Mouse (Mus musculus) adrenal gland, postnatal 14 days (tissue): Measurements from ENCODE around the gene Ift43. TPM values are rescaled to one million over a fixed set of nuclear protein-coding genes. Genes with fewer than 3 reads are reported as not detected.
A peak's percentile ranks its signal among the peaks of the same experiment; 100 is the strongest.

ENCODE experiments used
- DNase-seq: peaks from one replicate; pipeline ENCODE4 v3.0.0; 2021; ENCODE audit warnings: mixed read lengths
- total RNA-seq: library from RNA; stranded (reverse); gene quantifications from 2 replicates; pipeline ENCODE4 v1.2.3, GENCODE M21; 2021

Ift43 gene
- total RNA-seq, 1 experiment from 2014 or later: 25.3 TPM

GRCm38 (mm10) chr12:86174369-86174768 lies 92.0 kb downstream of the Ift43 start:
- no peak for DNase-seq

GRCm38 (mm10) chr12:86175476-86175942 lies 93.2 kb downstream of the Ift43 start:
- DNase-seq: no peak

- no peak for DNase-seq
Observed at GRCm38 (mm10) chr12:86176675-86177339, 94.5 kb downstream of the Ift43 start.

GRCm38 (mm10) chr12:86179266-86179665 lies 96.9 kb downstream of the Ift43 start:
- no peak for DNase-seq

- DNase-seq: no peak
Observed at GRCm38 (mm10) chr12:86181320-86181751, 99.0 kb downstream of the Ift43 start.

- no peak for DNase-seq
Observed at GRCm38 (mm10) chr12:86181879-86182278, 99.5 kb downstream of the Ift43 start.

GRCm38 (mm10) chr12:86182414-86182813 lies 100.1 kb downstream of the Ift43 start:
- DNase-seq: no peak

GRCm38 (mm10) chr12:86188161-86188560 lies 105.8 kb downstream of the Ift43 start:
- DNase-seq: peak; percentile 28

- peak; percentile 45 for DNase-seq
Observed at GRCm38 (mm10) chr12:86189601-86190323, 107.4 kb downstream of the Ift43 start.

- DNase-seq: no peak
Observed at GRCm38 (mm10) chr12:86192036-86192449, 109.7 kb downstream of the Ift43 start.

GRCm38 (mm10) chr12:86196944-86197343 lies 114.6 kb downstream of the Ift43 start:
- no peak for DNase-seq

GRCm38 (mm10) chr12:86203443-86204057 lies 121.2 kb downstream of the Ift43 start:
- DNase-seq: no peak

GRCm38 (mm10) chr12:86211099-86211520 lies 128.8 kb downstream of the Ift43 start:
- DNase-seq: no peak

Other genes with a start within 250 kb of the Ift43 start
- 11.3 and 13.2 TPM in 2 replicates for gene Tgfb3, start 3.5 kb upstream of the Ift43 start, total RNA-seq
- gene Gpatch2l, start 159.3 kb downstream of the Ift43 start, total RNA-seq: 23.3 and 25.8 TPM in 2 replicates